Comparison of ENCODE assay signal across 10 mouse cellular contexts in genomic region chr5:100847143-100847542, GRCm38 (mm10). TPM values are rescaled to one million over a fixed set of nuclear protein-coding genes. Genes with fewer than 3 reads are reported as not detected.
DNase-seq lines count a peak whose midpoint lies in the region; ATAC-seq lines count a peak whose summit lies in the region.
"Had no signal": no experiment of that assay in that cellular context is flagged by ENCODE, and none has a peak within 500 bp of the region (broad histone marks: within the 10 kb centered on the region; RNA-seq: fewer than 3 reads in every experiment).

No protein-coding gene starts in this region.

- H3K27me3 ChIP-seq in heart, embryonic 13.5 days (replicated peaks), result peaks cover 13% of the 10 kb centered on the region
- peaks cover 23% of the 10 kb centered on the region for H3K27me3 ChIP-seq in forebrain, embryonic 16.5 days (replicated peaks; ENCODE audit: control insufficient read depth, insufficient read depth, low read length)

- no peak for ATAC-seq in heart, embryonic 13.5 days (ENCODE audit: extremely low read depth, insufficient number of reproducible peaks, low FRiP score, low TSS enrichment)
- ATAC-seq in forebrain, embryonic 16.5 days, result no peak

- intact Hi-C loops in heart, postnatal 14 days (cut with DNase I), result loop anchor here (2.0 to 5.0 kb wide), 2 partner anchors 14 to 60 kb away; no protein-coding TSS in a partner anchor
- intact Hi-C loops in gastrocnemius, postnatal 36 days (cut with DNase I), result no loop called here

- peak overlapping the region; percentile 96 for H3K27ac ChIP-seq in heart, embryonic 13.5 days (replicated peaks)
- no peak overlapping the region for H3K27ac ChIP-seq in forebrain, embryonic 16.5 days (ENCODE audit: low read length)
- H3K27ac ChIP-seq in macrophage, result no peak overlapping the region

- WGBS in heart, embryonic 13.5 days, result 2% methylated on average over 2 of the region's 2 CpGs
- whole genome bisulfite sequencing in forebrain, embryonic 16.5 days, result 17% methylated on average over 2 of the region's 2 CpGs
- 25% methylated on average over 2 of the region's 2 CpGs for WGBS in macrophage (ENCODE audit: missing documents)

- H3K9ac ChIP-seq in heart, embryonic 13.5 days, result peak overlapping the region; percentile 92
- no peak overlapping the region for H3K9ac ChIP-seq in forebrain, embryonic 16.5 days (replicated peaks; ENCODE audit: low read depth, low read length)

- peaks cover 5% of the 10 kb centered on the region for H3K9me3 ChIP-seq in heart, embryonic 13.5 days
- no peaks in the 10 kb centered on the region for H3K9me3 ChIP-seq in forebrain, embryonic 16.5 days (ENCODE audit: control insufficient read depth, low read length)

- H3K4me1 ChIP-seq in heart, embryonic 13.5 days, result peaks cover 34% of the 10 kb centered on the region
- peaks cover 15% of the 10 kb centered on the region for H3K4me1 ChIP-seq in forebrain, embryonic 16.5 days (replicated peaks; ENCODE audit: control insufficient read depth, insufficient read depth, low read length)

- no peaks in the 10 kb centered on the region for H3K79me2 ChIP-seq in macrophage (ENCODE audit: inconsistent target)

- H3K4me2 ChIP-seq in heart, embryonic 13.5 days, result peak overlapping the region; percentile 90
- H3K4me2 ChIP-seq in forebrain, embryonic 16.5 days (ENCODE audit: low read length), result peak overlapping the region; percentile 98; the same call in 1 of the 2 replicates

- H3K4me3 ChIP-seq in heart, embryonic 13.5 days, result peak overlapping the region; percentile 78
- no peak overlapping the region for H3K4me3 ChIP-seq in forebrain, embryonic 16.5 days (replicated peaks; ENCODE audit: low read length)
- H3K4me3 ChIP-seq in macrophage (ENCODE audit: inconsistent target), result peak overlapping the region; percentile 55

- no peak for DNase-seq in heart, postnatal 14 days
- DNase-seq in A20 (ENCODE audit: low read depth, low spot score), result peak; percentile 73
- DNase-seq in adipocyte (ENCODE audit: low spot score), result no peak
- DNase-seq in gastrocnemius, postnatal 36 days, result no peak
- DNase-seq in cerebellum, adult 9-11 months, result no peak
- DNase-seq: cerebellum, adult 9-10 months had no signal

- peaks cover 9% of the 10 kb centered on the region for H3K36me3 ChIP-seq in heart, embryonic 13.5 days
- no peaks in the 10 kb centered on the region for H3K36me3 ChIP-seq in forebrain, embryonic 16.5 days (ENCODE audit: control insufficient read depth, insufficient read depth)
- no peaks in the 10 kb centered on the region for H3K36me3 ChIP-seq in macrophage (ENCODE audit: inconsistent target)
- H3K36me3 ChIP-seq: G1E had no signal

RNA-seq across cellular contexts. Expression of gene Gpat3, which starts 1.6 kb away (rescaled TPM):
- polyA plus RNA-seq in heart, embryonic 13.5 days (2015; fragmentation: Nextera tagmentation; extraction: Ambion mirVana), result 9.0 and 13.5 TPM in 2 replicates
- total RNA-seq in heart, postnatal 14 days (2021), result 10 to 100 TPM; 18.9 to 27.7 TPM
- 0.40 and 0.89 TPM in 2 replicates for polyA plus RNA-seq in forebrain, embryonic 16.5 days (2015; fragmentation: Nextera tagmentation; extraction: Ambion mirVana)
- 1 to 10 TPM in 5 of 26 experiments, under 1 TPM in 13, not detected in 8; 0.25 to 3.7 (median 0.69) TPM for total RNA-seq in macrophage (2018; cell fraction: chromatin; rRNA removed)
- total RNA-seq in macrophage (2018; cell fraction: cytosol; rRNA removed), result 1 to 10 TPM in 5 of 26 experiments, under 1 TPM in 21; 0.36 to 1.4 (median 0.71) TPM
- total RNA-seq in macrophage (2018; cell fraction: nucleus; rRNA removed), result 1 to 10 TPM in 6 of 26 experiments, under 1 TPM in 20; 0.24 to 1.7 (median 0.67) TPM
- 0.41 to 0.87 TPM (median 0.79 TPM) in 3 replicates for polyA plus RNA-seq in macrophage (2018)
- total RNA-seq in gastrocnemius, postnatal 36 days (2021), result 1 to 10 TPM; 6.0 to 7.6 TPM
- polyA plus RNA-seq: G1E had no signal

RNA-seq across cellular contexts. Expression of gene Abraxas1, which starts 26.4 kb away (rescaled TPM):
- 26.0 and 31.8 TPM in 2 replicates for polyA plus RNA-seq in heart, embryonic 13.5 days (2015; fragmentation: Nextera tagmentation; extraction: Ambion mirVana)
- 10 to 100 TPM; 10.1 to 11.0 TPM for total RNA-seq in heart, postnatal 14 days (2021)
- polyA plus RNA-seq in forebrain, embryonic 16.5 days (2015; fragmentation: Nextera tagmentation; extraction: Ambion mirVana), result 14.7 and 15.6 TPM in 2 replicates
- total RNA-seq in macrophage (2018; cell fraction: chromatin; rRNA removed), result 10 to 100 TPM in 15 of 26 experiments, 1 to 10 TPM in 11; 1.2 to 42.8 (median 13.1) TPM
- 1 to 10 TPM in 25 of 26 experiments, under 1 TPM in 1; 0.81 to 5.7 (median 3.3) TPM for total RNA-seq in macrophage (2018; cell fraction: cytosol; rRNA removed)
- total RNA-seq in macrophage (2018; cell fraction: nucleus; rRNA removed), result 10 to 100 TPM in 12 of 26 experiments, 1 to 10 TPM in 14; 1.4 to 32.8 (median 8.1) TPM
- 5.3 to 9.5 TPM (median 5.4 TPM) in 3 replicates for polyA plus RNA-seq in macrophage (2018)
- 1 to 10 TPM; 3.0 to 4.3 TPM for total RNA-seq in gastrocnemius, postnatal 36 days (2021)

RNA-seq across cellular contexts. Expression of gene Mrps18c, which starts 48.7 kb away (rescaled TPM):
- 128 and 148 TPM in 2 replicates for polyA plus RNA-seq in heart, embryonic 13.5 days (2015; fragmentation: Nextera tagmentation; extraction: Ambion mirVana)
- 10 to 100 TPM; 81.8 to 88.5 TPM for total RNA-seq in heart, postnatal 14 days (2021)
- polyA plus RNA-seq in forebrain, embryonic 16.5 days (2015; fragmentation: Nextera tagmentation; extraction: Ambion mirVana), result 131 and 146 TPM in 2 replicates
- 10 to 100 TPM in 22 of 26 experiments, 1 to 10 TPM in 4; 1.9 to 47.4 (median 16.9) TPM for total RNA-seq in macrophage (2018; cell fraction: chromatin; rRNA removed)
- total RNA-seq in macrophage (2018; cell fraction: cytosol; rRNA removed), result 100 to 1,000 TPM in 8 of 26 experiments, 10 to 100 TPM in 18; 57.9 to 114 (median 88.9) TPM
- total RNA-seq in macrophage (2018; cell fraction: nucleus; rRNA removed), result 10 to 100 TPM in 25 of 26 experiments, 1 to 10 TPM in 1; 6.0 to 53.8 (median 32.9) TPM
- 85.7 to 113 TPM (median 87.1 TPM) in 3 replicates for polyA plus RNA-seq in macrophage (2018)
- 10 to 100 TPM; 63.1 to 64.4 TPM for total RNA-seq in gastrocnemius, postnatal 36 days (2021)

RNA-seq across cellular contexts. Expression of gene Helq, which starts 48.7 kb away (rescaled TPM):
- polyA plus RNA-seq in heart, embryonic 13.5 days (2015; fragmentation: Nextera tagmentation; extraction: Ambion mirVana), result 9.3 and 10.5 TPM in 2 replicates
- total RNA-seq in heart, postnatal 14 days (2021), result 1 to 10 TPM; 3.0 to 3.3 TPM
- 21.7 and 25.7 TPM in 2 replicates for polyA plus RNA-seq in forebrain, embryonic 16.5 days (2015; fragmentation: Nextera tagmentation; extraction: Ambion mirVana)
- 10 to 100 TPM in 17 of 26 experiments, 1 to 10 TPM in 9; 1.5 to 69.1 (median 26.3) TPM for total RNA-seq in macrophage (2018; cell fraction: chromatin; rRNA removed)
- 1 to 10 TPM in 25 of 26 experiments, under 1 TPM in 1; 0.53 to 6.4 (median 3.5) TPM for total RNA-seq in macrophage (2018; cell fraction: cytosol; rRNA removed)
- total RNA-seq in macrophage (2018; cell fraction: nucleus; rRNA removed), result 10 to 100 TPM in 14 of 26 experiments, 1 to 10 TPM in 12; 2.3 to 55.2 (median 13.8) TPM
- polyA plus RNA-seq in macrophage (2018), result 4.1 to 7.5 TPM (median 4.2 TPM) in 3 replicates
- total RNA-seq in gastrocnemius, postnatal 36 days (2021), result 1 to 10 TPM; 6.2 to 8.9 TPM
